Mouse (Mus musculus): Measurements from ENCODE around the gene Cplx3.

Cplx3 gene

DNA sequence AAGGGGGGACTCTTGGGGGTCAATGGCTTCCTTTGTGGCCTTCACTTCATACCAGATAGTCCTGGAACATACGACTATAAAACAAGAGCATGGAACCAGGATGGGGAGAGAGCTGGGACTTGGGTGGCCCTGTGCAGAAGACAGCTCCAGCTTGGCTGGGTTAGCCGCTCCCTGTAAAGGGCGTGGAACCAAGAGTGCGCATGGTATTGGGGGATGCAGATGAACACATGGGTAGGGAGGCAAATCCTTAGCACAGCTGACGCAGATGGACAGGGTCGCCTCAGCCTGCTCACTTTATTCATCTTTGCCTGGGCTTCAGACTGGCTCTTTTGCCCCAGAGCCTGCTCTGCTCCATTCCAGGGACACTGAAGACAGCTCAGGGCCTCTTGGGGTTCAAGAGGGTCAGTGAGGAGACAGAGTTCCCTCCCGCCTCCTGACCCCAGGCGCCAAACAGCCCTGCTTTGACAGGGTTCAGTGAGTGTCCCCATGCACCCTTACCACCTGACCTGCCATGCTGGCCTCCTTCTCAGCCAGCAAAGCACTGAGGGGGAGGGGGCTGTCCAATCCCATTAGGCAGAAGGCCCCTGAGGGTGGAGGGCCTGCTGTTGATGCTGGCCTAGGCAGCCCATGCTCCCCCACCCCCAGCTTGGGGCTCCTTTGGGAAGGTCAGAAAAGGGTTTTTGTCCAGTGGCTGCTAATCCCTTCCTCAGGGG, 7.1 kb downstream of the Cplx3 start:
- DNase-seq, result no peak

DNA sequence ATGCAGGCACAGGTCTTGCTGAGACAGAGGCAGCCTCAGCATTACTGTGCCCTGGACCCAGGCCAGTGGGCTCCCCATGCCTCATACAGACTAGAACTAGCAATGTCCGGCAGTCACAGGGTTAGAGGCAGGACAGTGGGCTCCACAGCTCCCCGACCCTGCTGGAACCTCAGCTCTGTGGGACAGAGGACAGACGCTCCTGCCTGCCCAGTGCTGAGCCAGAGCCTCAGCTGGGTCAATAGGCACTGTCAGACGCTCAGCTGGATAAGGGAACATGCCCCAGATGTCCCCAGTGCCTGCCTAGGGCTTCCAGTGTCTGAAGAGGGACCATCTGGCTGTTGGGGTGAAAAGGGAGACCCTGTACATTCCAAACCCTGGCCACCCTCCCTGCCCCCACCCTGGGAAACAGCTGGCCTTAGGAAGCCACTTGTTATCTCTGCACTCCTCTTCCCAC, 8.1 kb downstream of the Cplx3 start:
- no peak for DNase-seq

DNA sequence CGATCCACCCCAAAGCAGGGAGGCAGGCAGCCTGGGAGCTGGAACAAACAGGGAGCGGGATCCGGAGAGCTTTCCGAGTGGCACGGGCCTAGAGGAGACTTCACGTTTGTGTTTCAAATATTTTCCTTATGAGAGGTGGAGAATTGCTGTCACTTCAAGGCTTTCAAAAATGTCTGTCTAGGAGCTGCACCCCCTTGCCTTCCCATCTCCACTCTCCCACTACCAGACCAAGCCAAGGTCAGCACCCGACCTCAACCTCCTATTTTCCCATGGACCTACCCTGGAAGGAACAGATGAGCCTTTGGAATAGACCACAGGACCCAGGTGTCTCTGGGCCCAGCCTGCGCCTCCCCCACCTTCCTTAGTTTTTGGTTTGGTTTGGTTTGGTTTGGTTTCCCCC, 8.8 kb downstream of the Cplx3 start:
- DNase-seq, result no peak

DNA sequence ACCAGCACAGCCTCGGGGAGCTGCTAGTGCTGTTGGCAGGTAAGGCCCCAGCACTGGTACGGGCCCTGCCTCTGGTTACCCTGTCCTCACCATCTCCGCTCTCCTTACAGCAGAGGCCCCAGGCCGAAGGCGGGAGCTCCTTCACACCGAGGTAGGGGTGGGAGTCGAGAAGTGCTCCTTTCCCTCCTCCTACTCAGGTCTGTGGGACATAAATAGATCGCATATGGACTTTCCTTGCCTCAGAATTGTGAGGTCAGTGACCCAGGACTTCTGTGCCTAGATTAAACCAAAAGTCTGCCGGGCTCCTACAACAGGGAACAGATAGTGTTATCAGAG, 11.9 kb downstream of the Cplx3 start:
- DNase-seq, result no peak

DNA sequence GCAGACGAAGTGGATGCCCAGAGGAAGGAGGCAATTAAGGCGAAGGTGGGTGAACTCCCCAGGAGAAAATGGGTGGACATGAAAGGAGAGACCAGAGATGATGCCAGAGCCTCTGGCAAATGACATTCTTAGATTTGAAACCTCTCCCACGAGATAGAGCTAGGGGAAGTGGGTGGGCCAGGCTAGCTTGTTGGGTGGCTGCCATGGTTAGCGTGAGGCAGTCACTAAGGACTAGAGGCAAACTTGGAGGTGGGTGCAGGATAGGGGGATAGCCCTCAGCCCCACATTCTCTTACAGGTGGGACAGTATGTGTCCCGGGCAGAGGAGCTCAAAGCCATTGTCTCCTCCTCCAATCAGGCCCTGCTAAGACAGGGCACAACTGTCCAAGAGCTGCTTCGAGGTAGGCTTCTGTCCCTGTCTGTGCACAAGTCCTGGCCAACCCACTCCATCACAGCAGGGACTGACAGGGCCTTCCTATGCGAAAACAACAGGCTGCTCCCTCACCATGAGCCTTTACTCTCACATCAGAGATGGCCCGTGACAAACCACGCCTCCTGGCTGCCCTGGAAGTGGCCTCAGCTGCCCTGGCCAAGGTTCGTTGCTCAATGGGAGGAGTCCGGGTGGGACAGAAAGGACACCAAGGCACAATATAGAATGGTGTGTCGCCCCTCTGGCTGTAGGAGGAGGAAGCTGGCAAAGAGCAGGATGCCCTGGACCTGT, 12.5 kb downstream of the Cplx3 start:
- DNase-seq, result no peak

DNA sequence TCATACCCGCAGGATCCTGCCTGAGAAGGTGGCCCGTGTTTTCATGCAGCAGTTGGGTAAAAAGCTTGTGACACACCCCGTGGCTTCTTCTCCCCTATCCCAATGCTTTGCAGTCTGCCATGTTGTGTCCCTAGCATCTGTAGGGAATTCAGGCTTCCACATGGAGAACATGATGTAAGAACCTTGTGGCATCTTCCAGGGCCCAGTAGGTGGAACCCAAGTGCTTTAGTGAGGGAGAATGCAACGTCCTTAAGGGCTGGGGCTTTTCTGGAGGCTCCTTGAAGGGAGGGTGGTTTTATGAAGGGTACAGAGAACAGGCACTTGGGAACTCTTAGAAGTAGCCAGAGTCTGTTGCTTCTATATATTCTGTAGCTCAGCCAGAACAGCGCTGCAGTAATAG, 15.4 kb downstream of the Cplx3 start:
- no peak for DNase-seq

DNA sequence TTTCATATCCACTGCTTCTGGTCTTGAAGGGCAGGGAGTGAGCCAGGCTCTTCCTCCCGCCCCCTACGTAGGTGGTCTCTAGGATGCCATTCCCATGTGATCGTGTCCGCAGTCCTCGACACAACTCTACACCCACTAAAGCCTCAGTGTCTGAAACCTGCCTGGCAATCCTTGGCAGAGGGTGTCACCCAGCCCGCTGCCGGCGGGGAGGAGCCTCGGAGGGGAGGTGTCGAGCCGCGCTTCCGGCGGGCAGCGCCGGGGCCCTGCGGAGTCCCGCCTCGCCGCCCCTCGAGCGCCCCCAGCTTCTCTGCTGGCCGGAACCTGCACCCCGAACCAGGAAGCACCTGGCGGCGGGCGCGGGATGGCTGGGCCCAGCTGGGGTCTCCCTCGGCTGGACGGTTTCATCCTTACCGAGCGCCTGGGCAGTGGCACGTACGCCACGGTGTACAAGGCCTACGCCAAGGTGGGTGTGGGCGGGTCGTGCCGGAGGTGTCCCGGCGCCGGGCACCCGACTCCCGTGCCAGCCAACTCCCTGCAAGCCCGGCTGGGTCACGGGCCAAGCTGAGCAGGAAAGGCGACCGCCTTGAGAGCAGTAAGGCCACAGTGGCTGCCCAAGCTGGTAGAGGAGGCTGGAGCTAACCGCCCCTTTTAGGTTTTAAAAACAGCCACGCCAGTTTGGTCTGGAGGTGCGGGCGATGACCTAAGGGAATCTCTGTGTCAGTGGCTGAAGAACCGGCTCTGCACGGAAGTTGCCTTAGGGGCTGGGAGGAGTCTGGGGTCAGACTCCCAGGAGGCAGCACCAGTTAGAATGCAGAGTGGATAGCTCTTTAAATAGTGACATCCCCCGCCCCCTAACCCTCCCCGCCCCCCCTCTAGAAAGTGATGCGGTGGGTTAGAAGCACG, 16.6 kb downstream of the Cplx3 start, which contains the start of gene Ulk3:
Ulk3 (plus strand) TSS at position 229 of the 903 bp plus-strand sequence.
- peak; percentile 81 for DNase-seq

DNA sequence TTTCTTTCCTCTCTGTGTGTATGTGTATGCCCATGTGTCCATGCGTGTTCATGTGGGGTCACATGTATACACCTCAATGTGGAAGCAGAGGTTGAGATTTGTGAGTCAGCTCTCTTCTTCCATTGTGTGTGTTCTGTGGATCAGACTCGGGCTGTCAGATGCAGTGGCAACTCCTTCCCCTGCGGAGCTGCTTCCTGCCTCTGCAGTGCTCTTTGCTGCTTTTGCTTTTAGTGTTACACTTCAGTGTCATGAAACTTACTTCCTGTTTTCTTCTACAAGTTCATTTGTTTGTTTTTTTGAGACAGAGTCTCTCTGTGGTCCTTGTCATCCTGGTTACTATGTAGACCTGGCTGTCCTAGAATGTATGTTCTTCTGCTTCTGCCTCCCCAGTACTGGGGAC, 21.1 kb downstream of the Cplx3 start:
- DNase-seq, result no peak

DNA sequence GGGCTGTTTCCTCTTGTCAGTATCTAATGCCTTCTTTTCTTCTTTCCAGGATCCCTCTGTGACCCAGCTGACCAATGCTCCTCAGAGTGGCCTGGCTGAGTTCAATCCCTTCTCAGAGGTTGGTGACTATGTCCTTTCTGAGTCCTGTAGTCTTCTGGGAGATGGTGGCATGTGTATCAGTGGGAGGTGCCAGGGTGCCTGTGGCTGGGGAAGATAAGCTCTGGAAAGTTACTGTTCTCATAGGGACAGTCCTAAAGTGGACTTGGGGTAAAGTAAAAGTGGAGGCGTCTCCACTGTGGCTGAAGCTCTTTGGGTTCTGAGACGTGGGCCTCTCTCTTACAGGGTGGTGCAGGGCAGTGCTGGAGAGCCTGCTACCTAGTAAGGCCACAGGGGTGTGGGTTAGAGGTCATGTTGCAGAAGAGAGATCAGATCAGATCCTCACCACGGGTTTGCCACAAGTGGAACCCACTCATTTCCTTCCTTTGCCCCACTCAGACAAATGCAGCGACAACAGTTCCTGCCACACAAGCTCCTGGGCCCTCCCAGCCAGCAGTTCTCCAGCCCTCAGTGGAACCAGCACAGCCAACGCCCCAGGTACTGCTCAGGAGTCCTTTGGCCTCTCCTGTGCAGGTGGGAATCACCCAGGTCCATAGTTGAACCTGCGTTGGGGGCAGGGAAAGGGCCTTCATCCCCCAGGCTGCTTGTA, 28.8 kb downstream of the Cplx3 start:
- DNase-seq, result no peak

DNA sequence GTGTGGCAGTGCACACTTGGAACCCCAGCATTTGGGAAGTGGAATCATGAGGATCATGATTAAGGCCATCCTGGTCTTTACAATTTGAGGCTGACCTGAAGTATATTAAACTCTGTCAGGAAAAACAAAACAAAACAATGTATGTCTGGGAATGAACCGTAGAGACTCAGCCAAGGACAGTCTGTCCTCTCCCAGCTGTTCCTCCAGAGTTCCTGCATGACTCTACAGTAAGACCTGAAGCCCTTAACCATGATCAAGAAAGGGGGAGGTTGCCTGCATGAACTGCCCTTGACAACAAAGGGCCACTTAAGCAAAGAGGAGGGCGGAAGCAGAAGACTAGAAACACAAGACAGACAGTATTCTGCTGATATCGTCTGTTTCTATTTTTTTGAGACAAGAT, 30.5 kb downstream of the Cplx3 start:
- no peak for DNase-seq

DNA sequence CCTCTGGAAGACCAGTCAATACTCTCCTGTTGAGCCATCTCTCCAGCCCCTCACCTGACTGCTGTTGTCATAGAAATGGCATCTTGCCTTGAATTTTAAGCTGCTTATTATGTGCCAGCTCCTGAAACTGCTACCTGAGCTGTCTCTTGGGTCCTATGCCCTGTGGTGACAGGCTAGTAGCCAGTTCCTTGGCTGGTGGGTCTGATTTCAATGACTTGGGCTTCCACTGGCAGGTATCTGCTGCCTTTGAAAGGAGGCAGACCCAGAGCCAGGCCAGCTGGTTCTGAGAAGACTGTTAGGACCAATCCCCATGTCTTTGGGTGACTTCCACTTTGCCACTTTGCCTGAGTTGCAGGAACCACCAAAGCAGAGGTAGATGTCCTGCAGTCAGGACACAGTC, 31.7 kb downstream of the Cplx3 start:
- no peak for DNase-seq

DNA sequence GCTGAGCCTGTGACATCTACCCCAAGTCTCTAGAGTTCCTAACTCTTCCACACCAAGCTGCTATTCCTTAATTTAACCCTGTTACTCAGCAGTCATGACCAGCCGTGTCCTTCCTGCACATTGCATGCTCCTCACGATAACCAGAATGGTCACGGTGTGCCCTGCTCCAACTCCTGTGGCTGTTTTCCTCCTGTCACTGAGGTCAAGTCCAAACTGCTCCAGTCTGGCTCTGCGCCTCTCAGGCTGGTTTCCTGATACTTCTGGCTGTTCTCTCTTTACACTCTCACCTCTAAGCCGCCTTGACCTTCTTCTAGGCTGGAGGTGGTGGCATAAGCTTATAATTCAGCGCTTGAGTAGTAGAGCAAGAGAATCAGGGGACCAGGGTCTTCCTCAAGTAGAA, 37.6 kb downstream of the Cplx3 start:
- DNase-seq, result no peak

DNA sequence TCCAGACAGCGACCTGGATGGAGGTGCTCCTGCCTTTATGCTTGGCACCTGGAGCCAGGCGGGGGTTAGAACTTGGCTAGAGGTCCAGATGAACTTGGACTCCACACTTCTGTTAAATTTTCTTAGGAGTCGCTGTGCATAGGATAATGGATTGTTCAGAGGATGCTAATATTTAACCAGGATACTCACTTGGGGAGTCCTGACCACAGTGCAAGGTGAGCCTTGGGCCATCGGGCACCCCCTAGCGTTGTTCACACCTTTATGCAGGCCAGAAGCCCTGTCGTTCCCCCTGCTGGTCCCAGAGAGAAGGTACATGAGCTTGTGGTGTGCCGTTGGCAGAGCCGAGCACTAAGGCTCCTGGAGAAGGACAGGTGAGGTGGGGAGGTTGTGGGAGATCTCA, 39.2 kb downstream of the Cplx3 start:
- DNase-seq, result no peak

DNA sequence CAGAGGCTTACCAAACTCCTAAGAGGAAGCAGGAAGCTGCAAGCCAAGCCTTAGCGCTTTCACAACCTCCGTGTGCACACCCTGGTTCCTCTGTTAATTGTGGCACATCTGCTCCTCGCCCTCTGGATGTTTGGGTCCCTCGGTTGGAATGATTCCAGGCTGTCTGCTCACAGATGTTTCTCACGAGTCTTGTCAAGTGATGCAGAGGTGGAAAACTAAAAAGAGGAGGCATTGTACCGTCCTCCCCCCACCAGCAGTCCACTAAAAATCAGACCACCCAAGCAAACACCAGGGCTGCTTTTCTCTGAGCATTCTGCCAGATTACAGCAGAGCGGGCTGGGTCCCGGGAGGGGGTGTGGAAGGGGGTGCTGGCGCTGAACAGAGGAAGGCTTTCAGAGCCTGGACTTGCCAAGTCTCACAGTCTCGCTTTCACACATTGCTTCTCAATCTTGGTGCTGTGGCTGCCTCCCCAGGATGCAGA, 40.3 kb downstream of the Cplx3 start:
- no peak for DNase-seq

DNA sequence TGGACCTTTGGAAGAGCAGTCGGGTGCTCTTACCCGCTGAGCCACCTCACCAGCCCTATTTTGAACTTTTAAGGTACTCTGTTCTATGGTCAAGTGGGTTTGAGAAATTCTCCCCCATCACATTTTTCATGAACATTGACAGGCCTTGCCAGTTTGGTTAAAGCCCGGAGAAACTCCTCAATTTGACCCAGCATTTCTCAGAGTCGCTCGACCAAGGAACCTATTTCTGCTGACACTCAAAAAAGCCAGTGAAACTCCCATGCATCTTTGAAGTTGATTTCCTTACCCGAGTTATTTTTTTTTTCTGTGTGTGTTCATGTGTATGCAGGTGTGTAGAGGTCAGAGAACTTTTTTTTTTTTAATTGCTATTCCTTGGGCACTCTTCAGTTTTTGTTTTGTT, 41.5 kb downstream of the Cplx3 start:
- DNase-seq, result no peak

DNA sequence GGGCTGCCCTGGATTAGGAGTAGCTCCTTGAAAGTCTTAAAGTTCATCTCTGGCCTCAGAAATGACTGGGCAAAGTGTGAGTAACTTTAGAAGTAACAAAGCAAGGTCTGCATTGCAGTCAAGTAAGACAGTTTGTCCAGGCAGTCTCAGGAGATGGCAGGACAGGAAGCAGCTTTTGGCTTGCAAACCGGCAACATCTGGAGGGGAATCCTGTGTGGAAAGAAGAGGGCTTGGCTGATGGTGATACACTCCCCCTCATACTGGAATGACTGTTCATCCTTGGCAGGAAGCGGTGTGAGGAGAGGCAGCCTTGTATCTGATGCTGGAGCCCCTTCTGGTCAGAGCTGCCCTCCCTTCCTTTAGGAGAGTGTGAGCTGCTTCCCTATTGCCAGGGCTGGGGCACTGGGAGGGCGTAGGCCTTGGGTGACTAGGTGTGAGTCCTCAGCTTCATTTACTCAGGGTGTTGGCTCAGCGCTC, 43.1 kb downstream of the Cplx3 start:
- DNase-seq, result no peak

DNA sequence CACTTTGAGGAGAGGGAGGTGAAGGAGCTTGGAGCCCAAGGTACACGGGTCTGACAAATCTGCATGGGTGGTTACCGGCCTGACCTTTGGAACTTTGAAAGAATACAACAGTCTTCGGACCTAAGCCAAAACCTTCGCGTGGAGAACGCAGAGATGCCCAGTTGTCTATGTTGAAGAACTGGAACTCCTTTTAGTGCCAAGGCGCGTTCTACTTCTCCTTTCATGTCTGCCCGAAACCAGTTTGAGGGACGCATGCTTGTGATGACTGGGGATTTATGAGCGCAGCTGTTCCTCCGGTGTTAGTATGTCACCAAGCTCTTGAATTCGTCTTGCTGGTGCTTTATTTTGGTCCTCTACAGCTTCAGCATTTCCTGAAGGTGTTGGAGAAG, 44.4 kb downstream of the Cplx3 start:
- no peak for DNase-seq

DNA sequence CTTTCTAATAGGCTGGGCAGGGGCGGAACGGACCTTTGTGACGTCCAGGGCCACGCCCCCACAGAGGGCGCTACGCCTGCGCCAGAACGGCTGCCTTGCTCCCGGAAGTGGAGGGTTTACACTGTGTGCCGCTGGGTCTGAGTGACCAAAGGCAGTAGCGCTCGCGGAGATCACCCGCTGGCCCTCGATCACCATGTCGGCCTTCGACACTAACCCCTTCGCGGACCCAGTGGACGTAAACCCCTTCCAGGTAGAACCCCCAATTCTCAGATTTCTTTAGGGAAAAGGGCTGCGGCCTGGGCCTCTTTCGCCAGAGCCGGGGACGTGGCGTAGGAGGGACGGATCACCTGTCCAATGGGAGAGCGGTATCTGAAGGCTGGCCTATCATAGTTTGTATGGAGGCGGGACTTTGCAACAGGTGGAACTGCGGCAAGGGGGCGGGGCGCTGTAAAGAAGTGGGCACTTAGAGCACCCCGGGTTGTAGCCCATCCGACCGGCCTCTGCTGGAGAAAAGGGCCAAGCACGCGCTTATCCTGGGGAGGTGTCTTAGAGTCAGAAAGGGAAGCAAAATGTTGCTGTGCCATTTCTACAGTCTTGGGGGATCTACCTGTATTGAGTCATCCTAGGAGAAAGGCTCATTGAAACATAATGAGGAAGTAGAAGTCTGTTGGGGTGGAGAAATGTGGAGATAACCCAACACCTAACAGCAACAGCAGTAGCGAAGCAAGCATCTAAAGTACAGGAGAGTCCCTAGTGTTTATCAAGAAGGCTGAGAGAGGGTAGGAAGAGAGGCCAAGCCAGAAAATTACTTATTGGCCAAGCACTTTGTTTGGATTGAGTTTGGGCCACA, 45.0 kb downstream of the Cplx3 start, which contains the start of gene Scamp2:
Scamp2 (plus strand) TSS at position 83 of the 850 bp plus-strand sequence.
- DNase-seq, result peak; percentile 94

DNA sequence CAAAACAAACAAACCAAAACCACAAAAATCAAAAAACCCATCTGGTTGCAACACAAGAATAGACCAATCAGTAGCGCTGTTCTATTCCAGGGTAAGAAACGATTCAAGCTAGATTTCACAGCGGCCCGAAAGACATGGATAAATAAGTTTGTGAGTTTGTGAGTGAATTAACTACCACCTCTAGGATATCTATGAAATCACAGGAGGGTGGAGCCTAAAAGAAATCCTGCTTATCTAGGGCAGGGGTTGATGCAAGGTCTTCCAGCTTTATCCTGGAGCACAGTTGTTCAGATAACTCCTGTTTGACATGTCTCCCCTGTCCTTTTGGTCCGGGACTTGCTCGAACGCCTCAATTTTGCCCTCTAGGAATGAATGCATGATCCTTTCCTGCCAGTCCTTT, 45.8 kb downstream of the Cplx3 start:
- no peak for DNase-seq

DNA sequence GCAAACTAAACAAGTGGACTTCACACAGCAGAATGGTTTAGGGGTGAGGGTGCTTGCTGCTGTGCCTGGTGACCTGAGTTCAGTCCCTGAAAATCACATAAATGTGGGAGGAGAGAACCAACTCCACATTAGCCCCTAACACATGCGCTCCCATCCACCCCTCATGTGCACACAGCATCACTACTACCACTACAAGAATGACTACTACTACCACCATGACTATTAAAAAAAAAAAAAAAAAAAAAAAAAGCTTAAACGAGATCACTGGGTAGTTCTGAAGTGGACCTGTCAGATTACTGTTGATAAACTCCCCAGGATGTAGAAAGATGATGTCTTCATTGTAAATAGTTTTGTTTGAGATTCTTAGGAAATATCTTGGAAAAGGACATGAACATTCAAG, 46.5 kb downstream of the Cplx3 start:
- no peak for DNase-seq

DNA sequence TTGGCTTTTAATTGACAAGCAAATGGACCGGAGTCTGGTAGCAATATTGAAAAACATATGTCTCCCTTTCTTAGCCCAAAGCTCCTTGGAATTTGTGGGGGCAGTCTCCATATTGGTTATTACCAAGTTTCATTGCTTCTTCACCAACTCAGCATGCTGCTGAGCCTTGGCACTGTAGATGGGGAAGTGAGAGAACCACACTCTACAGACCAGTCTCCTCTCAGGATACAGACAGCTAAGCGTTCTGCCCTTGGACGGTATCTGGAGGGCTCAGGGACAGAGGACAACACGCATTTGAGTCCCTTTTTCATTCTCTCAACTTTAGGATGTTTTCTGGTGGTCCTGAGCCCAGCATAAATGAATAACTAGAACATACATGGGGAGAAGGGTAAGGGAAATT, 47.5 kb downstream of the Cplx3 start:
- DNase-seq, result no peak

DNA sequence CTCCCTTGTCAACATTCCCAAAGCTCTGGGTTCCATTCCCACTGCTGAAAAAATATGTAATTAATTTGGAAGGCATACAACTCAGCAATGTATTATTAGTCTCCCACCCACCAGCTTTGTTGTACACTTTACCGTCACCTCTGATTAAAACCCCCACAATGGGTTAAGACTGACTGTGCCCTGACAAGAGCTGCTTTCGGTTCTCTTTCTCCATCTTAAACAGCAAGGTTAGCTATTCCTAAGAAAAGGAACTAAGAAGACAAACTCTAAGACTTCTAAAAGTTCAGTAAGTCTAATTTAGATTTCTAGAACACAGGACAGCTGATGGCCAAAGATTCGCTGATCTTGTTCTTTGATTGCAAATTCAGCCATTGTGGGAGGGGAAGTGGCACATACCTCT, 48.9 kb downstream of the Cplx3 start:
- DNase-seq, result no peak

All from cerebellum, adult 9-11 months (tissue).